Mouse (Mus musculus): ENCODE measurements at regions not wholly inside any gene's neighbourhood (a gene's known extent, or its start where the extent isn't known, plus 50 kb on each side); places are given as distances from the start of the nearest gene placed in this dataset.

DNA sequence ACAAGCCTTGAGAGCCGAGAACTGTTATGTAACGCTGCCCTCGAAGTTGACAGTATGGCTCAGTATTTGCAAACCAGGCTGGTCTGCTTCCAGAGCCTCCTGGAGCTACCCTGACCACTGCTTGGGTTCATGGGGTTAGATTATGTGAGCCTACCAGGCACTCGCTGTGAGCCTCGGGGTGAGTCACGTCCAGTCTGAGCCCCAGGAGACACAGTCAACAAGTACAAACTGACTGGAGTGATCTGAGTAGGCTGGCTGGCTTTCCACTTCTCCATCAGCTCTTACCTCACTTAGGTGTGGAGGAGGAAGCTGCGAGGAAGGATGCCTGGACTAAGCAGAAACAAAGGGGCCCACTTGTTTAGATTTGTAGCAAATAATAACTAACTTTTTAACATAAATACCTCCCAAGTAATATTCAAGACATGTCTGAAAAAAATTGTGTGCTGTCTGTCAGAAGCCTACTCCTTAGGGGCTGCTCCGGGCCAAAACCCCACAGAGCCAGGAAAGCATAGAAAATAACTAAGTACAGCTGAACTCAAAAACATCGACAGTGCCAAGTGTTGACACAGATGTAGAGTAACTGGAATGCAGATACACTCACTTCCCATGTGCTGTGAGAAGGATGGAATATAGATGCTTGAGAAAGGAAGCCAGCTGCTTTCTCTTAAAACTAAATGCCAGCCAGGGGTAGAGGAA, 77.6 kb downstream of the Zfp36l2 start:
- WGBS: 67% methylated on average over 9 of the region's 9 CpGs
- no peak for DNase-seq (ENCODE audit: low read depth, low spot score)

DNA sequence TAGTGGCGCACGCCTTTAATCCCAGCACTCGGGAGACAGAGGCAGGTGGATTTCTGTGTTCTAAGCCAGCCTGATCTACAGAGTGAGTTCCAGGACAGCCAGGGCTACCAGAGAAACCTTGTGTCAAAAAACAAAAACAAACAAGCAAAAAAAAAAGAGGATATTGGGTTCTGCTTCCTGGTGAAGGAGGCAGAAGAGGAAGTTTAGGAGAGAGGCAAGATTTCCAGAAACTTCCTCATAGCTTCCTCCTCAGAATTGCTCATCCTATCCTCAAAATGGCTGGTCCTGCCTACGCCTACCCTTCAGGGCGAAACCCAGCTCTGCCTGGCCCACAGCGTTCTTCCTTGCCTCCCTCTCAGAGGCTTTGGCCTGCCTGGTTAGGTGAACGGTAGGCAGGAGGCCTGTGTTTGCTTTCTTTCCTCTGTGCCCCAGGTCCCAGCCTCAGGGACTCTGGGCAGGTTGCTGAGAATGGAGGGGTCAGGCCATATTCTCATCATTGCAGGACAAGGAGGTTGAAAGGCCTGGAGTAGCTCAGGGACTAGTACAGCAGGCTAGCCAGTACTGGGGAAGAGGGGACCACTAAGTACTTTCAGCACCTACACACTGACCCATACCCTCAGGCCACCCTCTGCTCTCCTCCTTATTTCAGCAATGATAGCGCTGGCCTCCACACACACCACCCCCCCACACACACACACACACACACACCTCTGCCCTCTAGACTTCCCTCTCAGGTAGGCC, 79.6 kb downstream of the Zfp36l2 start:
- 89% methylated on average over 8 of the region's 8 CpGs for WGBS
- no peak for DNase-seq (ENCODE audit: low read depth, low spot score)

DNA sequence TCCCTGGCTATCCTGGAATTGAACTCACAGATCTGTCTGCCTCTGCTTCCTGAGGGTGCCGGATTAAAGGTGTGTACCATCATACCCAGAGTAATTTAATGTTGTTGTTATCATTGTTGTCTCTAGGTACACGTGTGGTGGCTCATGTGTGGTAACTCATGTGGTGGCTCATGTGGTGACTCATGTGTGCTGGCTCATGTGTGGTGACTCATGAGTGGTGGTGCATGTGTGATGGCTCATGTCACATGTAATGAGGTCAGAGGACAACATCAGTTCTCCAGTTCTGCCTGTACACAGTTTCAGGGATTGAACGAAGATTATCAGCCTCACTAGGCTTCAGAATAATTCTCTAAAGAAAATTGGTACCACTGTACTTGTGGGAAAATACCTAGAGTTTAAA, 80.2 kb downstream of the Zfp36l2 start:
- DNase-seq (ENCODE audit: low read depth, low spot score): no peak
- 74% methylated on average over 3 of the region's 3 CpGs for WGBS

DNA sequence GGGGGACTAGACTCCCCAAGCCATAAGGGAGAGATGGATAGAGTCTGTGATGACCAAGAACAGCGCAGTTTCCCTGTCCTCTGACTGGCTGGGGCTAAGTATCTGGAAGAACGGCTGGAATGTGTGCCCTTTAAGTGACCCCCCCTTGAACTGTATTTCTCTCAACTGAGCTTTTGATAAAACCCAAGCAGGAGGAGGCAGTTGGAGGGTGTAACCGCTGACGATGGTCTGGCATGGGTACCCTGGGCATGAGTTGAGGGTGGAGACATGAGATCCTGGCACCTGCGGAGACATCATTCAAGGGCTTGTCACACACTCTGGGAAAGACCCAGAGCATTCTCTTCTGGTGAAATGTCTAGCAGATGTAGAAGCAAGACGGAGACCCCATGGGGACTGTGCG, 83.5 kb downstream of the Zfp36l2 start:
- 84% methylated on average over 7 of the region's 7 CpGs for WGBS
- no peak for DNase-seq (ENCODE audit: low read depth, low spot score)

DNA sequence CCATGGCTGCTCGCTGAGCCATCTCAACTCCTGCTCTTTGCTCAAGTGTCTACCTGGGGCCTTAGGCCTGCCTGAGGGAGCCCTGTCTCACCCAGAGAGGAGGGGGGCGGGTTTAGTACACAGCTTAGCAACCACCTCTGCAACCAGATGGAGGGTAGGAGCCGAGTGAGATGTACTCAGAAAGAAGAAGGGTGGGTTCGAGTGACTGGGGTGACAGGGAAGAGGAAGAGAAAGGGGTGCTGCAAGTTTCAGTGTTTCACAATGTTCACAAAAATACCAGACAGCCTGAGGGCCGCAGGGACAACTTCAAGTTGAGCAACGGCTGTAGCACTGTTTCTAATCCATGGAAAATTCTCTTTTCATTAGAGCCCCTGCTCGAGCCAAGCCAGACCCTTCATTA, 84.4 kb downstream of the Zfp36l2 start:
- DNase-seq (ENCODE audit: low read depth, low spot score): no peak
- WGBS: 87% methylated on average over 7 of the region's 7 CpGs

DNA sequence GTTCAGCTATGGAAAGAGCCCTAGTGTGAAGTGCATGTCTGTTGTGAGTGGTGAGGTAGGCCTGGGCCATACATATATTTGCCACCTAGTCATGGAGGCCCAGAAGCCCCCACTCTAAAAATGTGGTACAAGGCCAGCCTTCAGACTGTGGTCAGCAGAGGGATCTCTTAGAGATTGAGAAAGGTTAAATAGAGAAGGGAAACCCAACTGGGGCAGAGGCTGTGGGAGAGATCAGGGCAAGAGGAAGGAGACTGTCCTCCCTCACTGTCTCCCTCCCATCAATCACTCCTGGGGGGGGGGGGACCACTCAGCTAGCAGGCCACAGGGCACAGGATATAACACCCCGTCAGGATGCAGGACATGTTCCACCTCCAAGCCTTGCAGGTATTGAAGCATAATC, 86.1 kb downstream of the Zfp36l2 start:
- 77% methylated on average over 1 of the region's 1 CpGs for WGBS
- no peak for DNase-seq (ENCODE audit: low read depth, low spot score)

DNA sequence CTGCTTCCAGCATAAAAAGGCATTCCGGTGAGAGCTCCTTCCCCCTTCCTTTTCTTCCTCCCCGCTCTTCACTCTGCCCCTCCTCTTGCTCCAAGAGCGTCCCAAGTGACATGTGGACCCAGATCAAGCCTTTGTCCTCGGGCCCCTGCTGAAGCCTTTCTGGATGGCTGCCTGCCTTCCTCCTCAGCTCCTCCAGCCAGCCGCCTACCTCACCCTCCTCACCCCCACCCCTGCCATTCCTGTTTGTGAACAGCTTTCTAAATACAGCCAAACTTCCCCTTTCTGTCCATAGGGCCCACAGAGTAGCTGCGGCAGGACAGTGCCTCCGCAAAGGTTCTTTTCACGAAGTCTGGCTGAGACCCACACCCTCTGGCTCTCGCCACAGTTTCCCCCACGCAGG, 87.2 kb downstream of the Zfp36l2 start:
- DNase-seq (ENCODE audit: low read depth, low spot score): no peak
- 47% methylated on average over 10 of the region's 10 CpGs for WGBS

DNA sequence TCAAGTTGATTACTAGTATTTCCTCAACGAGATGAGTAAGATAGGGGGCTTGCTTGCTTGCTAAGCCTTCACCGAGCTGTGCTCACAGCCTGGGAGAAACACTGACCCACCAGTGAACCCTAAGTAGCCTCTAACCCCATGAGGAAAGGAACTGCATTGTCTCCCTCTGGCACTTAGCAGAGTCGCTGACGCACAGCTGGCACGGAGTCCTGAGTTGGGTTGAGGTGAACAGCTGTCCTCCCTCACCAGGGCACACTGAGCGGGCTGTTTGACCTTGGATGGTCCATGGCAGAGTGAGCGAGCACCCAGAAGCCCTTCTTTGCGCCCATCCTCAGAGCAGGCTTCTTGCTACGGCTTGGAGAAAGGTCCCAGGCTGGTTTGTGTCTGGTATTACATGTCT, 88.0 kb downstream of the Zfp36l2 start:
- WGBS: 83% methylated on average over 9 of the region's 9 CpGs
- no peak for DNase-seq (ENCODE audit: low read depth, low spot score)

DNA sequence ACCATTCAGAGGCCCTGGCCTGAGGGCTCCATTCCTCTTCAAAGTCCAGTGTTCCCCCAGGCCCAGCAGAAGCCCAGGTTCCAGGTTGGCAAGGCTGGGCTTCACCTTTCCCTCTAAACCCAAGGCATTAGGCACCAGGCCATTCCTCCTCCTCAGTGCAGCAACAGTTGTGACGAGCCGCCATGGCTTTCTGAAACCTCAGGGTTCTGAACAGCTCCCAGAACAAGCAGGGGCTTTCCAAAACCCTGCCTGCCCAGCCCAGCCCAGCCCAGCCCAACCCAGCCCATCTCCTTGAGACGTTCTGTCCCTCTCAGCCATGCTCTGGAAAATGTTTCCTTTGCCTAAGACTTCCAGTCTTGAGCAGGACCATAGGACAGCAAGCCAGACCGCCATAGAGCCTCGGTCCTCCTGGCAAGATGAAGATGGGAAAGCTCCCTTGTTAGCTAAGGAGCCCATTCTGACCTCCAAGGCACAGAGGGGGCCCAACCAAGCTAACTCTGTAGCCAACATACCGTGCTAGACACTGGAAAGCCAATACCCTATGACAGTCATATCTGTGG, 89.8 kb downstream of the Zfp36l2 start:
- no peak for DNase-seq (ENCODE audit: low read depth, low spot score)
- WGBS: 86% methylated on average over 6 of the region's 6 CpGs

DNA sequence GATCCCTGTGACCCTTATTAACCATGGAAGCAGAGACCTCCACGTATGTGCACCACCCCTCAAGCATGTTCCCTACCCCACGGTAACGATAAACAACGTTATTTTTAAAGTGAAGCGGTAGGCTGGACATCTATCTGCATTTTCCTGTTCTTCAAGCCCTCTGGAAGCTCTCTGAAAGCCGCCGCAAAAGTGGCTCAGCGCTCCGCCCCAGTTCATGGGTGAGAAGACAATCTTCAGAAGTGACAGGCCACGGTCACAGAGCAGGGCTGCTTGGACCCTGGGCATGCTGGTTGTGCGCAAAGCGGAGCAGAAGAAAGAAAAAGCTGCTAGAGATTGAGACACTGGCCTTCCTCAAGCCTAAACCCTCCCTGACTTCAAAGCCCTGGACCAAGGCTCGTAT, 90.5 kb downstream of the Zfp36l2 start:
- no peak for DNase-seq (ENCODE audit: low read depth, low spot score)

DNA sequence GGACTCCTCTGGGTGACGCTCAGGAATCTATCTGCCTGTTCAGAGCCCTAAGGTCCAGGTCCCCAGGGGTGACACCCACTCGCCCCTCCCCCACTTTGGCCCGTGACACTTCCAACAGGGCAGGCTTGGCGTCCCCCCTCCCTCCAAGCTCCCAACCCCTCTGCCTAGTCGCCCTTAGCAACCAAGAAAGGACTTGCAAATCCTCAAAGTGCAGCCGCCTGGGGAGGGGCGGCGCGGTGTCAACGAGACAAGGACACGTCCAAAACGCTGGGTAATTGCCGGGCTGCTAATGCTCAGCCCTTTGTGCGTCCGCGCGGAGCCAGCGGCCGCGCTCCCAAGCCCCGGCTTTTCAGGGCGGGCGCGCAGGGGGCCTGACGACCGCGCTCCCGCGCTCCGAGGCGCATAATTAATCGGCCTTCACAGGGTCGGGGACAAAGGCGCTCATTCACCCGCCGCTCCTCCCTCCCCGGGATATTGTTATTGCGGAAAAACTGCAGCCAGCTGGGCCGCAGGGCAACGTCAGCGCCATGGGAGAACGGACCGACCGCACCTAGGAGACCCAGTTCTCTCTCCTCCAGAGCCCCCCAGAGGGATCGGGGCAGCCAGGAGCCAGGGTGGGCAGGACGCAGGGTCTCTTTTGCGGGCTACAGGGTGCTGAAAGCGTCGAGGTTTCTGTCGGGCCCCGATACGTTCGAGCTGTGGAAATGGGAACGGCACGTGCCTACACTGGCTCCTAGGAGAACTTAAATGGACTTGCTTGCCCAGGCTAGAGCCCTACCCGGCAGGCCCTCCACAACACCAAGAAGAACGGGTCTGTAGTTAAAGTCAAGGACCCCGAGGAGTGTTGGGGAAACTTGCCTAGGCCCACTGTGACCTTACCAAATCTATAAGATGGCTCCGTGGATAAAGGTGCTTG, 91.1 kb downstream of the Zfp36l2 start:
- no peak for DNase-seq (ENCODE audit: low read depth, low spot score)
- 9% methylated on average over 59 of the region's 59 CpGs for WGBS

More for the DNA sequence above, 90.5 kb downstream of the Zfp36l2 start:
- WGBS: 87% methylated on average over 13 of the region's 13 CpGs

DNA sequence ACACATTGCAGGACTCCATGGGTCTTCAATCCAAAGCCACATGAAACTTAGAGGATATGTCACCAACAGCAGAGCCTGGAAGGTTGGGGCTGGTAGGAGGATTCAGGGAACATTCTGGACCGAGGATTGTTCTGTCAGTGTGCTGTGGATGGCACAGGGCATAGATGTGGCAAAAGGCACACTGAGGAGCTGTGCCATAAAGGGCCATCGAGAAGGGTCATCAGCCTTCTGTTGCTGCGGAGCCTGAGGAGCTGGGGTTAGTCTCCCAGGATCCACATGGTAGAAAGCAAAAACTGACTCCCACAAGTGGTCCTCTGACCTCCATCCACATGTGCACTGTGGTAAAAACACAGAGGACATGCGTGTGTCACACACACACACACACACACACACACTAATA, 91.9 kb downstream of the Zfp36l2 start:
- 77% methylated on average over 4 of the region's 4 CpGs for WGBS
- no peak for DNase-seq (ENCODE audit: low read depth, low spot score)

DNA sequence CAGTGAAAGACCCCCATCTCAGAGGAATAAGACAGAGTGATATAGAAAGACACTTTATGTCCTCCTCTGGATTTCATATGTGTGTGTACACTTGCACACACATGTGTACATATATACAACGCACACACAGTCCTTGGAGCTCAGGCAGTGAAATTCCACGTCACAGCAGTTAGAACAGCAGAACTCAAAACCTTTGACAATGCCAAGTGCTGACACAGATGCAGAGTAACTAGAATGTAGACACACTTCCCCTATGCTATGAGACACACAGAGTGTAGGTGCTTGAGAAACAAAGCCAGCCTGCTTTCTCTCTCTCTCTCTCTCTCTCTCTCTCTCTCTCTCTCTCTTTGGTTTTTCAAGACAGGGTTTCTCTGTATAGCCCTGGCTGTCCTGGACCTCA, 92.7 kb downstream of the Zfp36l2 start:
- DNase-seq (ENCODE audit: low read depth, low spot score): no peak
- WGBS: 83% methylated on average over 2 of the region's 2 CpGs

DNA sequence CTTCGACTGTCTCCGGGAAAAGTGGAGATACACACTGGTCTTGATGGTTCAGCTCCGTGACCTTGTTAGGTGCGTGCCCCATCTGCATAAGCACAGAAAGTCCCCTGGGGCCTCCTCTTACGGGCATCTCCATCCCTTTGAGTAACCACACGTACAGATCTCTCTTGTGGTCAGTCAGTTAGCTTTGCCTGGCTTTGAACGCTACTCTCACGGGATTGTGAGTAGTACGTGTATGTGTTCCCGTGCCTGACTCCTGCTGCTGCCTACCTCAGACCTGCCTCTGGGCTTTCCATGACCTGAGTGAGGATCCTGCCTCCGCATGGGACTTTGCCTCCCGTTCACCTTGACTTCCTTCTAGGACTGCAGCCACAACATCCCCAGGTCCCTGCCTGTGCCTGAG, 101.4 kb downstream of the Zfp36l2 start:
- WGBS: 91% methylated on average over 12 of the region's 12 CpGs
- DNase-seq (ENCODE audit: low read depth, low spot score): no peak

DNA sequence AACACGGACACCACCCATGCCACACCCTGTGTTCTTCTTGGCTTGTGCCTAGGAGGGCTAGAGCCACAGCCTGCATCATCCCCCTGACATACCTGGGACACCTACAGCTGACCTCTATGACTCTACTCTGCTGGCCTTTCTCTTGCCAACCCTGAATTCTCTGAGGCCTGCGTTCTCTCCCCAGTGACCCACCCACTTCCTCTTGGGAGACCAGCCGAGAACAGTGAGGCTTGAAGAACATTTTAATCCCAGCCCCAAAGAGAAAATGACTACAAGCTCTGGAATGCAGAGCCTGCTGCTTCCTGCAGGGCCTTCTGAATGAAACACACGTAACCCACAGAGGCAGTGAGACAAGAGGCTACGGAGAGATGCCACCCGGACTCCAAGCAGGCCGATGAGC, 102.0 kb downstream of the Zfp36l2 start:
- no peak for DNase-seq (ENCODE audit: low read depth, low spot score)
- WGBS: 51% methylated on average over 7 of the region's 7 CpGs

DNA sequence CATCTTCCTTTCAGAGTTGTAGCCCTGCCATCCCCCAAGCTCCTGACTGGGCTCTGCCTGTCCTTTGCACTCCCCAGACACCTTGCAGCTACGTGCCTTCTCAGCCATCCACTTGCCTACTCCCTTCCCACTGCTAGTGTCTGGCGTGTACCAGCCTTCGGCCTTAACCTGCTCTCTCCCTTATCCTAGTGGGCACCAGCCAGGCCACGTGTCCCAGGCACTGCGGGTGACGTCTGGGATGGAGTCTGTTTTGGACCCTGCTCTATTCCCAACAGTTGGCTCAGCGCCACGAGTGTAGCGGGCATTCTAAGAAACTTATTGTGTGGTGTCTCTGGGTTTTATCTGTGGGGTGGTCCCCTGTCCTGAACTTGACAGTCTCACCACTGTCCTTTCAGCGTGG, 102.5 kb downstream of the Zfp36l2 start:
- WGBS: 86% methylated on average over 10 of the region's 10 CpGs
- DNase-seq (ENCODE audit: low read depth, low spot score): no peak

DNA sequence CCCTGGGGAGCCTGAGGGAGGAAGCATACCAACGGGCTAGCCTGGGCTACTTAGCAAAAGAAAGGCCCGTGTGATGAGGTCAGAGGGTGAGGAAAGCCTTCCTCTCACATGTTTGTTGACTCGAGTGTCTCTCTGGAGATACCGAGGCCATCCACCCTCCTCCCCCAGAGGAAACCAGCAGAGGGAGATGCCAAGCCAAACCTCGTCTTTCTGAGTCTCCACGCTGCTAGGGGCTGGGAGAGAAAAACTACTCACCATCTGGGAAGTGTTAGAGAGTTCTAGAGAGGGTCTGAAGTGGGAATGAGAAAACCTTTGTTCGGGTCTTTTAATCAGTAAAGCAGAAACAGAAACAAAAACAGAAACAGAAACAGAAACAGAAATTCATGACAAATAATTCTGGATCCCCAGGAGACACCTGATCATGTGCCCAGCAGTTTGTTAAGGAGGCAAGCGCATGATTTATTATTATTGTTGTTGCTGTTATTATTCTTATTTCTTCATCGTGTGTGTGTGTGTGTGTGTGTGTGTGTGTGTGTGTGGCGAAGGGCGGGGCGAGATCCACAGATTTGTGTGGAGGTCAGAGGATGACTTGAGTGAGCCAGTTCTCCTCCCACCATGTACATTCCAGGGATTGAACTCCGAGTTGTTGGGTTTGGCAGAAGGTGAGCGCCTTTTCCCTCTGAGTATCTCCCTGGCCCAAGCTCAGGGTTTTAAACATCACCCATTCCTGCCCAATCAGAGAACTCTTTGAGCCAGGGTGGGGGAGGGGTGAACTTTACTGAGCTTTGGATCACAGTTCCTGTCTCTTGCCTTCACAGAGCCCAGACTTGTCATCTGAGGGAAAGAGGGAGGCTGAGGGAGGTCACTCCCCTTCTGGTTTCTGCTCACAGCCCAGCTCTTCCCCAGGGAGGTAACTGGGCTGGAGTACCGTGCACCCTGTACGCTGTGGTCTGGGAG, 104.2 kb downstream of the Zfp36l2 start:
- DNase-seq (ENCODE audit: low read depth, low spot score): no peak
- WGBS: 64% methylated on average over 16 of the region's 16 CpGs

DNA sequence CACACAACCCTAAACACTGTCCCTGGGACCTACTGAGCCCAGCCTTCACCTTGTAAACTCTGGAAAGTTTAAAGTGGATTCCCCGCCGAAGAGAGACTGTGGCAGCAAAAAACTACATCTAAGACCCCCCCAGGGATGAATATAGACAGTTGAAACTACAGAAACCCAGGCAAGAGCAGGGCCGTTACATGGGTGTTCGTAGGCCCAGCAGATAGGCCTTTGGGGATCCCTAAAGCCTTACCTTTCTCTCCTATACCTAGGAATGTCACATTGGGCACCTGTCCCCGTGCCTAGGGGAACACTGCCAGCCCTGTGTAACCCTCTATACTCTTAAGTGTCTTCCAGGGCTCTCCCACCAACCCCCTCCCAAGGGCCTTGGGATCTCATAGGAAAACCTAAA, 105.2 kb downstream of the Zfp36l2 start:
- no peak for DNase-seq (ENCODE audit: low read depth, low spot score)
- 89% methylated on average over 5 of the region's 5 CpGs for WGBS

DNA sequence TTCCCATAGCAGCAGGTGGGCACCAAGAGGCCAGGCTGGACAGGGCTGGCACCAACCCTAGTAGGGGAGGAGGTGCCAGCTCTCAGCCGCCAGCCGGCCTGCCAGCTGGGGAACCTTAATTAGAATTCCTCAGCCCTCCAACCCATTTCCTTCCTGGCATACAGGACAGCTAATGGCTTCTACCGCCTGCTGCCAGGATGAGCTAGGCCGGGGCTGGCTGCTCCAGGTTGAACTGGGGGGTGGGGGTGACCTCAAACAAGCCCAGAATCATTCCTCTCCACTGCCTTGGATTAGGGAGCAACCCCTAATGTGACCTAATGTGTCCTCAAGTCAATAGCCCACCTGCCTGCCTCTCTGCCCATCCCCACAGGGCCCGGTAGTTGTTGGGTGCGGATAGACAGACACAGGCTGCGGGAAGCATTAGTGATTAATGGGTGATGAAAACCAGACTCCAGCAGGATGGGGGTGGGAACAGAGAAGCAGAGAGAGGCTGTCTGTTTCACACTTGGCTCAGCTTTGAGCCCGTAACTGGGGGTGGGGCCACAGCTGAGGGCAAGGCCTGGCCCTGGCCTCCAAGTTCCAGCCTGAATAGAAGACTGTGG, 105.9 kb downstream of the Zfp36l2 start:
- 71% methylated on average over 8 of the region's 8 CpGs for WGBS
- no peak for DNase-seq (ENCODE audit: low read depth, low spot score)
